Mouse (Mus musculus): ENCODE measurements around the gene Psmg1.
"Not testable (repeated sequence)": the region's sequence is repeated elsewhere in the genome, so short reads cannot be mapped to it uniquely, and the experiment has no call there.

GRCm38 (mm10) chr16:95994576-95994975 is 3.8 kb upstream of the Psmg1 start:
- not testable (repeated sequence) for TF ChIP-seq CTCF (IDR thresholded peaks at IDR 0.05; ENCODE audit: control insufficient read depth, insufficient read depth, insufficient read length); USF1 (IDR thresholded peaks at IDR 0.05; ENCODE audit: low read depth); MYOG (IDR thresholded peaks at IDR 0.05; ENCODE audit: control insufficient read depth, extremely low read depth, insufficient read length); FOSL1 (IDR thresholded peaks at IDR 0.05; ENCODE audit: insufficient read depth, low read length, poor library complexity, severe bottlenecking); CEBPB (IDR thresholded peaks at IDR 0.05; ENCODE audit: low read depth); MAX (IDR thresholded peaks at IDR 0.05)

Data from C2C12 (cell line).